Mouse (Mus musculus) brown adipose tissue, adult 24 weeks (tissue): ENCODE results near the gene Hist1h2ad. TPM values are rescaled to one million over a fixed set of nuclear protein-coding genes. Genes with fewer than 3 reads are reported as not detected.
"Not testable (repeated sequence)": the region's sequence is repeated elsewhere in the genome, so short reads cannot be mapped to it uniquely, and the experiment has no call there.

ENCODE experiments used
- H3K27ac ChIP-seq: fragments of 200-500 bp; replicated peaks from 2 replicates; pipeline ENCODE4 v1.5.1; 2012; ENCODE audit warnings: low read depth, mild to moderate bottlenecking, low read length
- H3K4me1 ChIP-seq: fragments of 200-500 bp; 2 replicates; pipeline ENCODE4 v1.6.1; 2012; ENCODE audit warnings: low read length, mixed read lengths; ENCODE audit not compliant: control insufficient read depth, insufficient read depth, insufficient read length
- H3K4me3 ChIP-seq: fragments of 200-500 bp; 2 replicates; pipeline ENCODE4 v1.5.1; 2012; ENCODE audit warnings: low read depth, mild to moderate bottlenecking, low read length, moderate library complexity; ENCODE audit not compliant: insufficient read depth
- polyA plus RNA-seq: library from polyadenylated mRNA; stranded (reverse); fragments of >200 nt; gene quantifications from 2 replicates; pipeline ENCODE4 v1.2.4, GENCODE M21; 2012; ENCODE audit not compliant: missing spikeins, insufficient read depth, insufficient read length

Gene Hist1h2ad
- polyA plus RNA-seq, 1 experiment: not detected

DNA sequence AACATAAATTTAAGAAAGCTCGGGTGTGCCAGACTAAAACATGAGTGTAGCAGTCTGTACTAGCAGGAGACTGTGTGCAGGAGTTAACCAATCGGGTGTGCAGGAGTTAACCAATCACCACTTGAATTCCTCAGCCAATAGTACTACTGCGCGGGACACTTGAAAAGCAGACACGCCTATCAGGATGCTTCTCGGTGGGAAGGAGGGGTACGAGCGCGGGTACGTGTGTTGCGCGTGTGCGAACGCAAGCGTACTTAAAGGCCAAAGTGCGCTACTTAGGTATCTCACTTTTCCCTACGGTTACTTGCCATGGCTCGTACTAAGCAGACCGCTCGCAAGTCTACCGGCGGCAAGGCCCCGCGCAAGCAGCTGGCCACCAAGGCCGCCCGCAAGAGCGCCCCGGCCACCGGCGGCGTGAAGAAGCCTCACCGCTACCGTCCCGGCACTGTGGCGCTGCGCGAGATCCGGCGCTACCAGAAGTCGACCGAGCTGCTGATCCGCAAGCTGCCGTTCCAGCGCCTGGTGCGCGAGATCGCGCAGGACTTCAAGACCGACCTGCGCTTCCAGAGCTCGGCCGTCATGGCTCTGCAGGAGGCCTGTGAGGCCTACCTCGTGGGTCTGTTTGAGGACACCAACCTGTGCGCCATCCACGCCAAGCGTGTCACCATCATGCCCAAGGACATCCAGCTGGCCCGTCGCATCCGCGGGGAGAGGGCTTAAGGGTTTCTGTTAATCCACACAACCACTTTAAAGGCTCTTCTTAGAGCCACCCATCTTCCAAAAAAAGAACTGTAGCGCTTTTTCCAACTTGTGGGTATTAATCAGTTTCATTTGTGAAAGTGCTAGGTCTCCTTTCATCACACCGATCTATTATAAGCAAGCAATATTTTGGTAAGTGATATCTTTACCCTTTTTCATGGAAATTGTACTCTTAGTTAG lies 38.8 kb upstream of the Hist1h2ad start, which contains the start of gene Hist1h3g:
TSS of gene Hist1h3g (plus strand) at position 286 of the 939 bp plus-strand sequence.
- peak within 1 kb of the TSS; percentile 57 for H3K4me3 ChIP-seq
- H3K27ac ChIP-seq: 0 out of 2 replicates have a peak within 1 kb of the TSS, but pooled peaks have one; percentile 2
- H3K4me1 ChIP-seq: not testable (repeated sequence)

DNA sequence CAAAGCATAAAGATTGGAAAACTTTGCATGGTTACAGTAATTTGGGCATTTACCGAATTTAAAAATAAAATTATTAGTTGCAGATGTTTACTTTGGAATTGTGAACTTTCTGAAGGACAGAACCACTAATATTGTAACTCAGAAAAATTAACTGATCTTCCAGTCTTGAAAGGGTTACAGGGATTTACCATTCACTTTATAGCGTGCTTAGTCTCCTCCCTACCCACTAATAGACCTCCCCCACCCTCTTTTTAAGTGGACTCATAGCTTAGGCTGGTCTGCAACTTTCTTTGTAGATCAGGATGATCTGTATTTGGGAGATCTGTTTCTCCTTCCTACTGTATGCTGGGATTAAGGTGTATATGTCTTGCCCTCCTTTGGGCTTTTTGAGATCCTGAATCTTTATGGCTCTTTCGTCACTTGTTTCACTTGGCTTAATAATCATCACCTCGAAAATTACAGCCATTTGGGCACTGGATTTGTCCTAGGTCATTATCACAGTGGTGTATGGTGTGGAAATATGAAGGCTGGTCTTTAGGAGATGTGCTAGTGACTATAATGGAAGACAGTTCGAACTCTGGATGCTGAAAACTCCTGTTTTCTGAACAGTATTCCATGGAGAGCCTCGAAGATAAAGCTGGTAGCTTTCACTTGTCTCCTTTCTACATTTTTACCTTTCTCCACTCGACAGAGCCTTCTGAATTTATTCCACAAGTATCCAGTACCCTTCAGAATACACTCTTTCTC lies 37.9 kb upstream of the Hist1h2ad start:
- Histone ChIP-seq H3K27ac (no peak overlapping the region), H3K4me3 (no peak overlapping the region), H3K4me1 (peaks cover 8% of the 10 kb centered on the region)

DNA sequence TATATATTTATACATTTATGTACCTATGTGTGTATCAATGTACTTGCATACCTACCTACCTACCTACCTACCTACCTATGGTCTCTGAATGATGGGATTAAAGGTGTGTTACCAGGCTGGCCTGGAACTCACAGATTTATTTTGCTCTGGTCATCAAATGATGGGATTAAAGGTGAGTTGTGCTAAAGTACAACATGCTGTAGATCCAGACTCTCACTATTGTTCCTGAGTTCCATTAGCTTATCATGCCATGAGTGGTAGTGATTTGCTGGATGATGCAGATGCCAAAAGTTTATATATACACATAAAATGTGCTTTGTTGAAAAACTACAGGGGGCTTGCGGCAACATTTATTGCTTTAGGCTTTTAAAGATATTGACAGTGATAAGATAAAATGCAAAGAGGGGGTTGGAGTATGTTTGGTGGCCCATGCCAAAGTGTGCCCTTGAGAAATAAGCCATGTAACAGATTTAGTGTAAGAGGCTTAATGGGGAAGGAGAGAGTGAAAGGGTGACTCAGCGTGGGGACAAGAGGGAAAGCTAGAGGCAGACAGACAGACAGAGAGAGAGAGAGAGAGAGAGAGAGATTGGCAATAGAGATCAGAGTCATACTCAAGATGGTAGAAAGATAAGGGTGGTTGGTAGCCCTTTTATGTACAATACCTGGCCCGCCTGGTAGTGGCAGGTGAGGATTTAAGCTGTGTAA lies 37.0 kb upstream of the Hist1h2ad start:
- no peak overlapping the region for H3K4me3 ChIP-seq

DNA sequence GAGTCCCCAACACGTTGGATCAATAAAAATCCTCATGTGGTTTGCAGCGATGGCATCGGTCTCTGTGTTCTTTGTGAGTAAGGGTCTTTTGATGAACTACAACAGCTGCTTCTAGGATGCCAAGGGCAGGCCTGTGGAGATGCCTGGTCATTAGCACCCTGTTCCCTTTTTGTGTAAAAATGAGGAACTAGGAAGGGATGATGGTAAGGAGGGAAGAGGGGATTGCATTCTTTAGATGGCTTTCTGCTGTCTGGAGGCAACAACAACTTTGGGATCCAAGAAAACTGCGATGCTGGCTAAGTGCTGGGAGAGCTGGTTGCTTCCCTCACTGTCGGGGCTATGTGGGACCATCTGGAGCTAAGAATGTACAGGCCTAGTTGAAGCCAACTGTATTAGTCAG lies 35.9 kb upstream of the Hist1h2ad start:
- Histone ChIP-seq H3K27ac (no peak overlapping the region), H3K4me1 (0 out of 2 replicates have a peak, but pooled peaks cover 2% of the 10 kb centered on the region), H3K4me3 (no peak overlapping the region)

More for the DNA sequence above, 37.0 kb upstream of the Hist1h2ad start:
- Histone ChIP-seq H3K27ac (no peak overlapping the region), H3K4me1 (peaks cover 8% of the 10 kb centered on the region)

DNA sequence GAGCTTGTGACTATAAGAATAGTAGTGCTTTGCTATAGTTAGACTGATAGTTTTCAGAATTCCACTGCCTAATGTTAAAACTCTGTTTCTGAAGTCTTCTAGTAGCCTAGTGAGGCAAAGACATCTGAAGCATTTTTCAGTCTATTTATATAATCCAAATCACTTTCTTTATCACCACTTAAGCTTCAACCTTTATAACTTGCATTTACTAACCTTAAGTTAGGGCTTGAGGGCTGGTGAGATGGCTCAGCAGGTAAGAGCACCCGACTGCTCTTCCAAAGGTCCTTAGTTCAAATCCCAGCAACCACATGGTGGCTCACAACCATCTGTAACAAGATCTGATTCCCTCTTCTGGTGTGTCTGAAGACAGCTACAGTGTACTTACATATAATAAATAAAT lies 34.4 kb upstream of the Hist1h2ad start:
- not testable (repeated sequence) for H3K4me1 ChIP-seq, H3K27ac ChIP-seq, H3K4me3 ChIP-seq

DNA sequence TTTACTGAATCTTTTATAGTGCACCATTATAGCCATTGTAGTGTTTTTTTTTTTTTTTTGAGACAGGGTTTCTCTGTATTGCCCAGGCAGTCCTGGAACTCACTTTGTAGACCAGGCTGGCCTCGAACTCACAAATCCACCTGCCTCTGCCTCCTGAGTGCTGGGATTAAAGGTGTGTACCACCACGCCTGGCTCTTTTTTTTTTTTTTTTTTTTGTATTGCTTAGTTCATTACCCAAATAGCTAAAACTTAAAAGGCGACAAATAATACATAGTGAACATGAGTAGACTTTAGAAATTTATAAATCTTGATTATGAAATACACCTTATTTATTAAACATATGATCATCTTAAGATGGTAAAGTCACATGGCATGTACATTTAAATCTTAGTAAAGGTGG lies 32.7 kb upstream of the Hist1h2ad start:
- no peak overlapping the region for H3K4me3 ChIP-seq
- no peak overlapping the region for H3K27ac ChIP-seq
- no peaks in the 10 kb centered on the region for H3K4me1 ChIP-seq

DNA sequence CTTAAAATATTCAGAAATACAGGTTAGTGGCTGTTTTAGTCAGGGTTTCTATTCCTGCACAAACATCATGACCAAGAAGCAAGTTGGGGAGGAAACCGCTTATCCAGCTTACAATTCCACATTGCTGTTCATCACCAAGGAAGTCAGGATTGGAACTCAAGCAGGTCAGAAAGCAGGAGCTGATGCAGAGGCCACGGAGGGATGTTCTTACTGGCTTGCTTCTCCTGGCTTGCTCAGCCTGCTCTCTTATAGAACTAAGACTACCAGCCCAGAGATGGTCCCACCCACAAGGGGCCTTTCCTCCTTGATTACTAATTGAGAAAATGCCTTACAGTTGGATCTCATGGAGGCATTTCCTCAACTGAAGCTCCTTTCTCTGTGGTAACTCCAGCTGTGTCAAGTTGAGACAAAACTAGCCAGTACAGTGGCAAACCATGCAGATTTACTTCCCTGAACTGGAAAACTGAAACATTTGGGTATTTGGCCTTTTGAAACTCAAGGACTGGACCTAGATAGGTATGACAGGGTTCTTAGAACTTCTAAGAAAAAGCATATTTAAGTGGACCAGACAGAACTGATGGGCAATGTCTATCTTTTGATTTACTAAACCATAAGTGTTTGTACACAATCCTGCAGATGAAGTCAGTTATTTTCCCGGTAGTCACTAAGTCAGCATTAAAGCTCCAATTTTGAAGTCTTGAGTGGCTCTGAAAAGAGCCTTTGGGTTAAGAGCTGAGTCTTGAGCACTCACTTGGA lies 31.8 kb upstream of the Hist1h2ad start:
- H3K4me1 ChIP-seq, H3K27ac ChIP-seq: not testable (repeated sequence)
- H3K4me3 ChIP-seq: peak overlapping the region; percentile 74

DNA sequence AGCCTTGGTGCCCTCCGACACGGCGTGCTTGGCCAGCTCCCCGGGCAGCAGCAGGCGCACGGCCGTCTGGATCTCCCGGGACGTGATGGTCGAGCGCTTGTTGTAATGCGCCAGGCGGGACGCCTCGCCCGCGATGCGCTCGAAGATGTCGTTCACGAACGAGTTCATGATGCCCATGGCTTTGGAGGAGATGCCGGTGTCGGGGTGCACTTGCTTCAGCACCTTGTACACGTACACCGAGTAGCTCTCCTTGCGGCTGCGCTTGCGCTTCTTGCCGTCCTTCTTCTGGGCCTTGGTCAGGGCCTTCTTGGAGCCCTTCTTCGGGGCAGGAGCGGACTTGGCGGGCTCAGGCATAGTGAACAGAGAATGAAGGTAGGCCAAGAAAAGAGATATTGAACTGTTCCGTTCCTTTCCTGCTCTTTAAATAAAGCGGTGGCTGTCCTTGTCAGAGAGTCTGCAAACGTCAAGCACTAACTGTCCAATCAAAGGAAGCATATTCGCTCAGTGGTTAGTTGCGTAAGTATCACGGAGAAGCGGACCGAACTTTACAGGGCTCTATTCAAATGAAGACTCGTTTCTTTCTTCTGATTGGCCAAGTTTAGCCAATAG lies 31.1 kb upstream of the Hist1h2ad start, which contains the start of gene Hist1h2bh:
TSS of gene Hist1h2bh (minus strand) at position 394 of the 609 bp plus-strand sequence.
- Histone ChIP-seq H3K27ac (0 out of 2 replicates have a peak within 1 kb of the TSS, but pooled peaks have one; percentile 40), H3K4me3 (peak within 1 kb of the TSS; percentile 74)
- H3K4me1 ChIP-seq: not testable (repeated sequence)

DNA sequence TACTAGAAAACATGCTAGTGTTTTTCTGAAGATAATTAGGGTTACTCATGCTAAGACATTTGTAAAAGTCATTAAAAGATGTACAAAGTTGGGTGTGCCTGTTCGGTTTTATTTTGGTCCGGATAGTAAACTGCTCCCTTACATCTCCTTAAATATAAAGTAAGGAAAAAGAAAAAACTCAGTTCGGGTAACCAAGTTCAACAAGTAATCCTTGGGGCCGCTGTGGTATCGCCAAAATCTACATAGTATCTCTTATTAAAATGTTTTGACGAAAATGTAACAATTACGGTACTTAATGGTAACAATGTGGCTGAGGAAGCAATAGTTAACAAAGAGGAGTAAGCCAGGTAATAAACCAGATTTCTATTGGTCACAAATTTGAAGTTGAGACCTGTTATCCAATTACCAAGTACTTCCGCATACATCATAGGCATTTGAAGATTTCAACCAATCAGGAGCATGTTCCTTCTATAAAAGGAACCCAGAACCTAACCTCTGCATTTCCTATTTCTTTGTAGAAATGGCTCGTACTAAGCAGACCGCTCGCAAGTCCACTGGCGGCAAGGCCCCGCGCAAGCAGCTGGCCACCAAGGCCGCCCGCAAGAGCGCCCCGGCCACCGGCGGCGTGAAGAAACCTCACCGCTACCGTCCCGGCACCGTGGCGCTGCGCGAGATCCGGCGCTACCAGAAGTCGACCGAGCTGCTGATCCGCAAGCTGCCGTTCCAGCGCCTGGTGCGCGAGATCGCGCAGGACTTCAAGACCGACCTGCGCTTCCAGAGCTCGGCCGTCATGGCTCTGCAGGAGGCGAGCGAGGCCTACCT lies 30.0 kb upstream of the Hist1h2ad start, which contains the start of gene Hist1h3f:
TSS of gene Hist1h3f (plus strand) at position 88 of the 822 bp plus-strand sequence.
- Histone ChIP-seq H3K27ac (0 out of 2 replicates have a peak within 1 kb of the TSS, but pooled peaks have one; percentile 40), H3K4me3 (peak within 1 kb of the TSS; percentile 84), H3K4me1 (no peaks in the 10 kb centered on the region)

DNA sequence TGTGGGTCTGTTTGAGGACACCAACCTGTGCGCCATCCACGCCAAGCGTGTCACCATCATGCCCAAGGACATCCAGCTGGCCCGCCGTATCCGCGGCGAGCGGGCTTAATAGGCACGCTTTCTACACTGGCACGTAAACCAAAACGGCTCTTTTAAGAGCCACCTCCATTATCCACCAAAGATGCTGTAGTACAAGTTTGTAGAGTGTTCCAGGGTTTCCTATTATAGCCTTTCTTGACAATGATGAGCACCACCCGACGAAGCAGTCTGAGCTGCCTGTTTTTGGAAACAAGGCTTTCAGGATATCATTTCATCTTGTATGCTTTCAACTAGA lies 29.4 kb upstream of the Hist1h2ad start:
- peak overlapping the region; percentile 84 for H3K4me3 ChIP-seq
- H3K27ac ChIP-seq, H3K4me1 ChIP-seq: not testable (repeated sequence)

DNA sequence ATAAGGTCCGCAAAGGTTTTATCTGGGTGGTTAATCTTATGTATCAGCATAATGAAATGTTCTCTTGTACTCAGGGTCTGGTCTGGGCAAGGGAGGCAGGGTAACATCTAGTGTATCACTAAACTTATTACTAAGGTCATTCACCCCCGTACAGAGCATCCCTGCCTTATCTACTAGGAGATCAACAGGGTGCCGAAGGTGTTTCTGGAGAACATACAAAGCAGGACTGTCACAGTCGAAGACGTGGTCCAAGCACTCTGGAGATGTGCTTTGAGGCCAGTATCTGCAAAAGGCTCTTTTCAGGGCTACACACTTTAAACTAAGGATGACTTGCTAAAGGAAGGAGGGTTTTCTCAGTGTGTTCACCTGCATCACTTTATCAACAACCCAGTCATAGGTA lies 27.5 kb upstream of the Hist1h2ad start:
- H3K4me3 ChIP-seq: no peak overlapping the region
- H3K4me1 ChIP-seq: no peaks in the 10 kb centered on the region
- no peak overlapping the region for H3K27ac ChIP-seq

DNA sequence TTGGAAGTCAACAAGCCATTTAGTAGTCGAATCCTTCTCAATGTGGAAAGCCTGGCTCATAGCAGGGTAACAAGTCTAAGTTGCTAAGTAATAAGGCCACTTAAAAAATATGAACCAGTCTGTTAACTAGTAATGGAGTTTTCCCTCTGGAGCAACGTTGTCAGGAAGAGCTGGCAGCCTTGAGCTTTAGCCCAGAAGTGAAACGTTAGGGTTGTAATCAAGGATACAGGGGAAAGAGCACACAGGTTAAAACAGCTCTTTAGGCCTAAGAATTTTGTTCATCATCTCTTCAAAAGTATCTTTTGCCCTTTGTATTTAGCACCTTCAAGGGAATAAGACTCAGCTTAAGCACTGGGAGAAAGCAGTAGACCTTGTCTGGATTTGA lies 23.4 kb upstream of the Hist1h2ad start:
- peak overlapping the region; percentile 50; the same call in 1 of the 2 replicates for H3K4me3 ChIP-seq
- no peak overlapping the region for H3K27ac ChIP-seq
- H3K4me1 ChIP-seq: no peaks in the 10 kb centered on the region

DNA sequence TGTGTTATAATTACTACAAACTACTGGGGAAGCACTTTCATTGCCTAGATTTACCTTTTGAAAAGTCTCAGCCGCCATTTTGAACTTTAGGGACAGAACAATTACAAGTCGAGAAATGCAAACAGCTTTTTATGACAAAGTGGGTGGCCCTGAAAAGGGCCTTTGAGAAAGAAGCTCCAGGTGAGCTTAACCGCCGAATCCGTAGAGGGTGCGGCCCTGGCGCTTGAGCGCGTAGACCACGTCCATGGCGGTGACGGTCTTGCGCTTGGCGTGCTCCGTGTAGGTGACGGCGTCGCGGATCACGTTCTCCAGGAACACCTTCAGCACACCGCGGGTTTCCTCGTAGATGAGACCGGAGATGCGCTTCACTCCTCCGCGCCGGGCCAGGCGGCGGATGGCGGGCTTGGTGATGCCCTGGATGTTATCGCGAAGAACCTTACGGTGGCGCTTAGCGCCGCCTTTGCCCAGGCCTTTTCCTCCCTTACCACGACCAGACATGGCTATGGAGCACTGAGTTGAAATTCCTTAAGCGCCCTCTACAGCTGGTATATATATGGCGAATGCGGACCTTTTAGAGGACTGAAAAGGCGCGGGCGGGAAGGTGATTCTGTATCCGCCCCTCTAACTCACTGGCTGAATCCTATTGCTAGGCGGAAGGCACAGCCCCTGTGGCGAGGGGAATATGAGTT lies 22.9 kb upstream of the Hist1h2ad start, which contains the start of gene Hist1h4f:
TSS of gene Hist1h4f (minus strand) at position 503 of the 689 bp plus-strand sequence.
- H3K4me1 ChIP-seq: not testable (repeated sequence)
- Histone ChIP-seq H3K4me3 (peak within 1 kb of the TSS; percentile 50), H3K27ac (0 out of 2 replicates have a peak within 1 kb of the TSS, but pooled peaks have one; percentile 5)
